Mouse (Mus musculus) E14TG2a.4 (cell line): ENCODE results near the gene Foxf1.

Experiments
- H3K27me3 ChIP-seq: 2 replicates; pipeline ENCODE4 v1.6.1; 2014; ENCODE audit warnings: low read length, control low read depth; ENCODE audit not compliant: insufficient read depth
- H3K36me3 ChIP-seq: 2 replicates; pipeline ENCODE4 v1.6.1; 2014; ENCODE audit warnings: low read length, control low read depth; ENCODE audit not compliant: insufficient read depth
- H3K4me1 ChIP-seq: replicated peaks from 2 replicates; pipeline ENCODE4 v1.6.1; 2014; ENCODE audit warnings: low read depth, low read length, control low read depth
- H3K4me3 ChIP-seq: replicated peaks from 2 replicates; pipeline ENCODE4 v1.5.1; 2014; ENCODE audit warnings: mild to moderate bottlenecking, low read length
- H3K9me3 ChIP-seq: 2 replicates; pipeline ENCODE4 v1.6.1; 2014; ENCODE audit warnings: low read length, control low read depth
- CTCF ChIP-seq: conservative IDR thresholded peaks from 2 replicates; pipeline ENCODE4 v1.5.1; 2014; ENCODE audit warnings: low read length
- NANOG ChIP-seq: IDR thresholded peaks from 2 replicates; pipeline ENCODE4 v1.6.1; 2014; ENCODE audit warnings: borderline replicate concordance, low read length, mixed read lengths
- POU5F1 ChIP-seq: IDR thresholded peaks from 2 replicates; pipeline ENCODE4 v1.6.1; 2014; ENCODE audit warnings: low read length, borderline replicate concordance

The Foxf1 gene

DNA sequence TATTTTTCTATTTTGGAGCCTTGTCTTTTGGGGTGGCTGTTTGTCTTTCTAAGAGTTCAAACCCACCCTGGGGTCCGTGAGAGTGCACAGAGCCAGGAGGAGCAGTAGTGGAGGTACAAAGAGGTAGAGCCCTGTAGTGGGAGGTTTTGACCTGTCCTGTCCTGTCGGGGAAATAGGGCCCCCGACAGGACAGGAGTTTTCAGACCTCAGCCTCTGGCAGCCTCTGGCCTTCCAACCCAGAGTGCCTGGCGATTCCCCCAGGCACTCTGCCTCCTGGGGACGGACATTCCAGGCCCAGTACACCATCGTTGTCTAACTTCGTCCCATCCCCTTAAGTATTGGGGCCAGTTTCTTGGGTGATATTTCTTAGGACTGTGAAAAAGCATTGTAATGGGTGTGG lies 38.2 kb downstream of the Foxf1 start:
- Histone ChIP-seq H3K4me1 (peaks cover 33% of the 10 kb centered on the region), H3K27me3 (peaks cover 99% of the 10 kb centered on the region), H3K36me3 (no peaks in the 10 kb centered on the region), H3K9me3 (peaks cover 9% of the 10 kb centered on the region), H3K4me3 (no peak overlapping the region)
- TF ChIP-seq POU5F1 = no peak
- no peak for TF ChIP-seq CTCF
- TF ChIP-seq NANOG = no peak

- TF ChIP-seq POU5F1 (no peak), NANOG (no peak), CTCF (no peak)
- Histone ChIP-seq H3K9me3 (peaks cover 9% of the 10 kb centered on the region), H3K27me3 (peaks cover 99% of the 10 kb centered on the region), H3K36me3 (no peaks in the 10 kb centered on the region), H3K4me1 (peaks cover 30% of the 10 kb centered on the region), H3K4me3 (no peak overlapping the region)
These were observed 38.9 kb downstream of the Foxf1 start for GRCm38 (mm10) chr8:121123113-121123512.

- Histone ChIP-seq H3K4me1 (peaks cover 37% of the 10 kb centered on the region), H3K27me3 (peaks cover 99% of the 10 kb centered on the region), H3K36me3 (no peaks in the 10 kb centered on the region), H3K4me3 (peak overlapping the region; percentile 49), H3K9me3 (peaks cover 9% of the 10 kb centered on the region)
- TF ChIP-seq NANOG (no peak), POU5F1 (no peak), CTCF (no peak)
These were observed 40.5 kb downstream of the Foxf1 start for GRCm38 (mm10) chr8:121124547-121125239.

GRCm38 (mm10) chr8:121125311-121125876 lies 41.2 kb downstream of the Foxf1 start:
- no peaks in the 10 kb centered on the region for H3K36me3 ChIP-seq
- peak overlapping the region; percentile 70 for H3K4me3 ChIP-seq
- TF ChIP-seq CTCF = no peak
- TF ChIP-seq NANOG = no peak
- TF ChIP-seq POU5F1 = no peak
- peaks cover 37% of the 10 kb centered on the region for H3K4me1 ChIP-seq
- H3K27me3 ChIP-seq = peaks cover 99% of the 10 kb centered on the region
- peaks cover 9% of the 10 kb centered on the region for H3K9me3 ChIP-seq

DNA sequence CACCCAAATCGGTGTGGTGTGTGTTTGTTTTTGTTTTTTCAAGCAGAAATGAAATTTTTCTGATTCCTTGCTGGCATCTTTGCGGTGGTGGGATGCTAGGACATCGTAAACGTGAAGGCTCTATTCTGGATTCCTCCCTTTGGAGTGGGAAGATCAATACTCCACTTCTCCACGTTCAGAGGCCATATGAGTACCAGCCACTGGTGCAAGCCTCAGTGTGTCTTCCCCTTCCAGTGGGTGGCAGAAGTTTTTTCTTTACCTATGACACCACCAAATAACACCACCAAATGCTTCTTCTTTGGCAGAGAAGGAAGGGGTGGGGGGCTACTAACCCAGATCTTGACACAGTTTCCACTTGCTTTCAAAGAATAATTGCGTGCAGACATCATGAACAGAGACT lies 42.0 kb downstream of the Foxf1 start:
- H3K4me3 ChIP-seq = peak overlapping the region; percentile 70
- peaks cover 37% of the 10 kb centered on the region for H3K4me1 ChIP-seq
- TF ChIP-seq POU5F1 (no peak), CTCF (no peak), NANOG (no peak)
- H3K36me3 ChIP-seq = no peaks in the 10 kb centered on the region
- peaks cover 9% of the 10 kb centered on the region for H3K9me3 ChIP-seq
- H3K27me3 ChIP-seq = peaks cover 99% of the 10 kb centered on the region

DNA sequence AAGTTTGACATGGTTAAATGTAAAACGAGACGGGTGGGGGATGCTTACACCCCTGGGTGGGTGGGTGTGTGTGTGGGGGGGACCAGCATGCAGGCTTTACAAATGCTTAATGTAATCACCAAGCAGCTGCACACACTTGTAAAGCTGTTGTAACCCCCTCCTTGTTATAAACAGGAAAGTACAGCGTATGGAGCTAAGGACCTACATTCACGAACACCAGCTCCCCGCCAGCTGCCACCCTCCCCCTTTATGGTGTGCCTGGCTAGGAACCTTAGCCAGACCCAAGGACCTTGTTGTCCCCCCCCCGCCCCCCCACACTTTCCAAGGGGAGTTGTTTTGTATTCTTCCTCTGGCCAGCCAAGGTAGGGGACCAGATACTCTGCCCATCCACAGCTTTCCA lies 42.5 kb downstream of the Foxf1 start:
- Histone ChIP-seq H3K36me3 (no peaks in the 10 kb centered on the region), H3K27me3 (peaks cover 96% of the 10 kb centered on the region), H3K4me1 (peaks cover 37% of the 10 kb centered on the region), H3K4me3 (no peak overlapping the region), H3K9me3 (peaks cover 9% of the 10 kb centered on the region)
- TF ChIP-seq NANOG (no peak), CTCF (no peak), POU5F1 (no peak)

GRCm38 (mm10) chr8:121127291-121127701 lies 43.1 kb downstream of the Foxf1 start:
- Histone ChIP-seq H3K27me3 (peaks cover 94% of the 10 kb centered on the region), H3K9me3 (peaks cover 9% of the 10 kb centered on the region), H3K4me1 (peaks cover 37% of the 10 kb centered on the region), H3K36me3 (no peaks in the 10 kb centered on the region), H3K4me3 (no peak overlapping the region)
- no peak for TF ChIP-seq NANOG
- TF ChIP-seq CTCF = no peak
- no peak for TF ChIP-seq POU5F1

DNA sequence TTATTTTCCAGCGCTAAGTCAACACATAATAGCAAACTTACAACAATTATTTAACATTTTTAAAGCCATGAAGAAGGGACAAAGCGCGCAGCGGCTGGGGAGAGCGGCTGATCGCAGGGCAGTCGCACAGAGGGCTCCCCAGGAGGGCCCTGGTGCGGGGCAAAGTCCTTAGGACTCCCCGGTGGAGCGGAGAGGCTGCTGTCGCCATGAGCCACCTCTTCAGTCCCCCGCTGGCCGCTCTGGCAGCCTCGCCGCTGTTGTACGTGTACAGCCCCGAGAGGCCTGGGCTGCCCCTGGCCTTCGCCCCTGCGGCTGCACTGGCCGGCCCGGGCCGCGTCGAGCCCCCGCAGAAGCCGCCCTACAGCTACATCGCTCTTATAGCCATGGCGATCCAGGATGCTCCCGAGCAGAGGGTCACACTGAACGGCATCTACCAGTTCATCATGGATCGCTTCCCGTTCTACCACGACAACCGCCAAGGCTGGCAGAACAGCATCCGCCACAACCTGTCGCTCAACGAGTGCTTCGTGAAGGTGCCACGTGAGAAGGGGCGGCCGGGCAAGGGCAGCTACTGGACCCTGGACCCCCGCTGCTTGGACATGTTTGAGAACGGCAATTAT lies 43.7 kb downstream of the Foxf1 start, which contains the start of gene Foxl1:
TSS of gene Foxl1 (plus strand) at position 185 of the 620 bp plus-strand sequence.
- Histone ChIP-seq H3K4me1 (peaks cover 33% of the 10 kb centered on the region), H3K27me3 (peaks cover 88% of the 10 kb centered on the region), H3K4me3 (peak within 1 kb of the TSS; percentile 62), H3K36me3 (no peaks in the 10 kb centered on the region), H3K9me3 (peaks cover 6% of the 10 kb centered on the region)
- TF ChIP-seq NANOG (no peak), CTCF (no peak), POU5F1 (no peak)

GRCm38 (mm10) chr8:121128531-121129264 lies 44.5 kb downstream of the Foxf1 start:
- H3K4me1 ChIP-seq = peaks cover 31% of the 10 kb centered on the region
- H3K27me3 ChIP-seq = peaks cover 80% of the 10 kb centered on the region
- H3K9me3 ChIP-seq = peaks cover under 1% of the 10 kb centered on the region; the same call in 1 of the 2 replicates
- TF ChIP-seq POU5F1 (no peak), CTCF (no peak), NANOG (no peak)
- H3K36me3 ChIP-seq = no peaks in the 10 kb centered on the region
- H3K4me3 ChIP-seq = peak overlapping the region; percentile 62
